Mouse (Mus musculus): Measurements from ENCODE around the gene Bcl6. TPM values are rescaled to one million over a fixed set of nuclear protein-coding genes. Genes with fewer than 3 reads are reported as not detected.

Gene Bcl6
- polyA plus RNA-seq, 1 experiment from 2014 or later, result 1.2 TPM

DNA sequence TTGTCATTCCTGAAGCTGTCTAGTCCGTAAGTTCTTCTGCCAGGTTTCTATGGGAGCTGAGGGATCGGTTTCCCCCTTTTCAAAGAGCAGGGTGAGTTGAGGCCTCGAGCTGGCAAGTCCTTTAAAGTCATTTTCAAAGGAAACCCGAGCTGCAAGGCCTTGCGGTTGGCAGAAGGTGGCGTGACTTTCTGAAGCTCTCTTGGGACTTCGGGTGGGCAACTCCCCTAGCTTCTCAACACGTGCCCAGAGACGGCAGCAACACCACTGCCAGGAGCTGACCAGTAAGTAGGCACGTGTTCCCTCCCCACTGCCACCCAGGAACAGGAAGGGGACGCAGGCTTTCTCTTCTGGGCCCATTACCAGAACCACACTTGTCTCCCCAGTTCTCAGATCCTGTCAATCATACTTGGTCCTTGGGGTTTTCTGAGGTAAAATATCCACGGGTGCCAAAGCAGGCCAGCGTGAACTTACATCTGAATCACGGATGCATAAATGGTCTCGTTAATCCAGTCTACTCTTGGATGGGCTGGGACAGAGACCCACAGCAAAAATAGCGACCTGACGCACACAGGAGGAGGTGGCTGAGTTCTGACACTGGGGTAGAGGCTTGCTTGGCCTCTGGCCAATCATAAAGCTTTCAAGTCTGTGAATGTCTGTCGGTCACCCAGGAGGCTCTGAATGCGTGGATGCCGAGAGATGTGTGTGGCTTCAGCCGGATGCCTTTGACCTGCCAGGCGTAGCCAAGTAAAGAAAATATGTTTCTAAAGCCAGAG, 24.6 kb downstream of the Bcl6 start:
- WGBS, result 66% methylated on average over 22 of the region's 22 CpGs
- no peaks in the 10 kb centered on the region for H3K27me3 ChIP-seq (ENCODE audit: insufficient read depth, low read length)

DNA sequence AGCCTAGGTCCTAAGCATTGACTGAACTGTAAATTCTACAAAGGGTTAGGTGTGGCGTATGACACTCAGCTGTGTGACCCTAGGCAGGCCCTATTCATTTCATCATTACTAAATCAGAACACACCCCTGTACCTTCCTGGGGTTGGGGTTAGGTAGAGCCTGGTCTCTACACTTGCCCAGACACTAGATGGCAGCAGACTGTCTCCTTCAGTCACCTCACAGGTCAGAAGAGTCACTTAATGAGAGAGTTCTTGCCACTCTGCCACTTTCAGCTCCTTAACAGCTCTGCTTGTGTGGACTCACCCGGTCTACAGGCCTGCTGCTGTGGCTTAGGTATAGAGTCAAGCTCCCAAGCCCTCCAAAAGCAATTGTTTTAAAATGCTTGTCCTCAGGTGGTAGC, 26.3 kb downstream of the Bcl6 start:
- DNase-seq (no peak), ATAC-seq (ENCODE audit: insufficient read depth) (no peak)
- TF ChIP-seq CTCF (IDR thresholded peaks at IDR 0.05; ENCODE audit: low read depth), result peak; percentile 40

More for the DNA sequence above, 24.6 kb downstream of the Bcl6 start:
- H3K9ac ChIP-seq, result no peak overlapping the region
- no peak overlapping the region for H3K4me3 ChIP-seq (ENCODE audit: low read depth, low read length)
- no peaks in the 10 kb centered on the region for H3K4me1 ChIP-seq (ENCODE audit: insufficient read depth)
- H3K27ac ChIP-seq (ENCODE audit: low read depth), result no peak overlapping the region
- no peak overlapping the region for H3K4me2 ChIP-seq
- ATAC-seq (ENCODE audit: insufficient read depth) (no peak), DNase-seq (no peak)
- H3K36me3 ChIP-seq (ENCODE audit: insufficient read depth), result peaks cover 9% of the 10 kb centered on the region
- no peaks in the 10 kb centered on the region; the same call in 1 of the 2 replicates for H3K9me3 ChIP-seq (ENCODE audit: low read depth, low read length)
- TF ChIP-seq CTCF (IDR thresholded peaks at IDR 0.05; ENCODE audit: low read depth), result no peak

DNA sequence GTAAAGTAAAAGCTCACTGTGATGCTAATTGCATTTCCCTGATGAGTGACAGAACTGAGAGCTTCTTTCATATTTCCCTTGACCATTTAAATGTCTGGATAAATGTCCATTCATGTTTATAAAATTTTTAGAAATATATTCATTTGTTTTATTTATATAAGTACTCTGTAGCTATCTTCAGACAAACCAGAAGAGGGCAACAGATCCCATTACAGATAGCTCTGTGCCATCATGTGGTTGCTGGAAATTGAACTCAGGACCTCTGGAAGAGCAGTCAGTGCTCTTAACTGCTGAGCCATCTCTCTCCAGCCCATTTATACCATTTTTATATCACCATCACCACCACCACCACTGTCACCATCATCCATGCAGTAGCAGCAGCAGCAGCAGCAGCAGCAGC, 29.7 kb downstream of the Bcl6 start:
- no peak overlapping the region for H3K4me3 ChIP-seq (ENCODE audit: low read depth, low read length)
- H3K27ac ChIP-seq (ENCODE audit: low read depth), result no peak overlapping the region
- no peaks in the 10 kb centered on the region for H3K27me3 ChIP-seq (ENCODE audit: insufficient read depth, low read length)
- no peak overlapping the region for H3K9ac ChIP-seq
- no peaks in the 10 kb centered on the region for H3K36me3 ChIP-seq (ENCODE audit: insufficient read depth)
- H3K4me2 ChIP-seq, result no peak overlapping the region
- H3K4me1 ChIP-seq (ENCODE audit: insufficient read depth), result no peaks in the 10 kb centered on the region
- TF ChIP-seq CTCF (IDR thresholded peaks at IDR 0.05; ENCODE audit: low read depth), result no peak
- ATAC-seq (ENCODE audit: insufficient read depth) (no peak), DNase-seq (no peak)
- no peaks in the 10 kb centered on the region for H3K9me3 ChIP-seq (ENCODE audit: low read depth, low read length)

More for the DNA sequence above, 26.3 kb downstream of the Bcl6 start:
- no peaks in the 10 kb centered on the region for H3K36me3 ChIP-seq (ENCODE audit: insufficient read depth)
- no peak overlapping the region for H3K27ac ChIP-seq (ENCODE audit: low read depth)
- no peak overlapping the region for H3K4me2 ChIP-seq
- no peaks in the 10 kb centered on the region for H3K4me1 ChIP-seq (ENCODE audit: insufficient read depth)
- H3K9ac ChIP-seq, result no peak overlapping the region
- H3K27me3 ChIP-seq (ENCODE audit: insufficient read depth, low read length), result no peaks in the 10 kb centered on the region
- H3K4me3 ChIP-seq (ENCODE audit: low read depth, low read length), result no peak overlapping the region
- no peaks in the 10 kb centered on the region for H3K9me3 ChIP-seq (ENCODE audit: low read depth, low read length)
- WGBS, result 75% methylated on average over 2 of the region's 2 CpGs

DNA sequence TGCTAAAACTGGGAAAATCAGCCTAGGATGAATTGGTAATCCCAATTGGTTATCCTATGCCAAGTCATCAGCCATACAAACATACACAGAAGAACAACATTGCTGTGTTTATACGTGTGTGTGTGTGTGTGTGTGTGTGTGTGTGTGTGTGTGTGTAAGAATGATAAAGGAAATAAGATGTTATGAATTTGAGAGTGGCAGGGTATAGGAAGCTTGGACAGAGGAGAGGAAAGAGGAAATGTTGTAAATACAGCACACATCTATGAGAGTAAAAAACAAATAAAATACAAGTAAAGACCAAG, 34.7 kb downstream of the Bcl6 start:
- 7% methylated on average over 1 of the region's 1 CpGs for WGBS

DNA sequence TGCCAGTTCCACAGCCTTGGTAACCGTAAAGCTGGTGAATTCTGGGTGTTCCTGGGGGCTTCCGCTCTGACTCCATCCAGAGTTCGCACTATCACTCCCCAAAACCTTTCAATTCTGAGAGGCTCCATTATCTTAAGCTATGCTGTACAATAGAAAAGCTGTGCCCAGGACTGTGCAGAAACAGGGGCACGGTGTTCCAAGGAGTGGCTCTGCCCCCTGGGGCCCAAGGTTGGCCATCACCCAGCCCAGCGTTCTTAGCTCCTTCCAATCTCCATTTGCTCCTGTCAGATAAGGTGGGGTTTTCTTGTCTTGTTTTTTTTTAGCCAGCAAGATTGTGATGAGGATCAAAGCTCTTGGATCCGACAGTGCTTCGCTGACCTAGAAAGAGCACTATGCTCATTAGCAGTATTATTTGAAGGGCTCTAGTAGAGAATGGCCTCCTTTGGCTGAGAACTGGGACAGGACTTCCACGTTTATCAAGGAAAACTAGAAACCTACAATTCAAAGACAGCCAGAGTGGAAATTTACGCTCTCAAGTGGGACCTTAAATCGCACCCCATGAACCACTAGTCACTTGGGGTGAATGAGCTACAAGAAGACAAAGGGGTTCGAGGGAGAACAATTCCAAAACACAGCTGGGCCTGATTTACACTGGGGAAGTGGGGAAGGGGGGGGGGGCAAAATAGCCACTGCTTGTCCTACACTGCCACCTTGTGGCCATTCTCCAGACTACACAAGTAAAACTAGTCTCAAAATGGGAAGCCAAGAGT, 35.3 kb downstream of the Bcl6 start:
- Histone ChIP-seq H3K4me1 (ENCODE audit: insufficient read depth) (no peaks in the 10 kb centered on the region), H3K27me3 (ENCODE audit: insufficient read depth, low read length) (no peaks in the 10 kb centered on the region), H3K4me3 (ENCODE audit: low read depth, low read length) (no peak overlapping the region), H3K9me3 (ENCODE audit: low read depth, low read length) (no peaks in the 10 kb centered on the region), H3K4me2 (no peak overlapping the region), H3K36me3 (ENCODE audit: insufficient read depth) (no peaks in the 10 kb centered on the region), H3K27ac (ENCODE audit: low read depth) (no peak overlapping the region), H3K9ac (no peak overlapping the region)
- ATAC-seq (ENCODE audit: insufficient read depth), result peak; percentile 49; the same call in 1 of the 2 replicates
- TF ChIP-seq CTCF (IDR thresholded peaks at IDR 0.05; ENCODE audit: low read depth), result peak; percentile 83
- WGBS, result 42% methylated on average over 11 of the region's 11 CpGs
- peak; percentile 85 for DNase-seq

More for the DNA sequence above, 34.7 kb downstream of the Bcl6 start:
- Histone ChIP-seq H3K4me2 (no peak overlapping the region), H3K9me3 (ENCODE audit: low read depth, low read length) (no peaks in the 10 kb centered on the region), H3K9ac (no peak overlapping the region), H3K4me3 (ENCODE audit: low read depth, low read length) (no peak overlapping the region), H3K4me1 (ENCODE audit: insufficient read depth) (no peaks in the 10 kb centered on the region), H3K27me3 (ENCODE audit: insufficient read depth, low read length) (no peaks in the 10 kb centered on the region), H3K27ac (ENCODE audit: low read depth) (no peak overlapping the region), H3K36me3 (ENCODE audit: insufficient read depth) (no peaks in the 10 kb centered on the region)
- DNase-seq (no peak), ATAC-seq (ENCODE audit: insufficient read depth) (peak; percentile 35; the same call in 1 of the 2 replicates)
- TF ChIP-seq CTCF (IDR thresholded peaks at IDR 0.05; ENCODE audit: low read depth), result no peak

DNA sequence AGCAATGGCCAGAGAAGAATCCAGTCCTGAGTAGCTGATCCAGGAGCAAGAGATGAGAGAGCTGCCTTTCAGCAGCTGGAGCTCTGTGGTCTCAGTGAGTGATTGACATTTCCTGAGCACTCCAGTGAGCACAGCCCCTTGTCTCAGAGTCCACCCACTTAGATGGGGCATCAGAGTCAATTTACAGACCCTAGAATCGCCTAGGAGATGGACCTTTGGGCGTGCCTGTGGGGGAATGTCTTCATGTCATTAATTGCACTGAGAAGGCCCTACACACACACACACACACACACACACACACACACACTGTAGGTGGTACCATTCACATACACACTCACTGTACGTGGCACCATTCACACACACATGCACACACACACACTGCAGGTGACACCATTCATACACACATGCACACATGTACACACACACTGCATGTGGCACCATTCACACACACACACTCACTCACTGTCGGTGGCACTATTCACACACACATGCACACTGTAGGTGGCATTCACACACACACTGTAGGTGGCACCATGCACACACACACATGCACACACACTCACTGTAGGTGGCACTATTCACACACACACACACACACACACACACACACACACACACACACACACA, 36.4 kb downstream of the Bcl6 start:
- Histone ChIP-seq H3K4me1 (ENCODE audit: insufficient read depth) (no peaks in the 10 kb centered on the region), H3K9ac (no peak overlapping the region), H3K9me3 (ENCODE audit: low read depth, low read length) (no peaks in the 10 kb centered on the region), H3K4me2 (no peak overlapping the region), H3K36me3 (ENCODE audit: insufficient read depth) (no peaks in the 10 kb centered on the region), H3K27me3 (ENCODE audit: insufficient read depth, low read length) (no peaks in the 10 kb centered on the region), H3K27ac (ENCODE audit: low read depth) (no peak overlapping the region), H3K4me3 (ENCODE audit: low read depth, low read length) (no peak overlapping the region)
- ATAC-seq (ENCODE audit: insufficient read depth) (no peak), DNase-seq (no peak)
- TF ChIP-seq CTCF (IDR thresholded peaks at IDR 0.05; ENCODE audit: low read depth), result no peak
- WGBS, result 73% methylated on average over 4 of the region's 4 CpGs

DNA sequence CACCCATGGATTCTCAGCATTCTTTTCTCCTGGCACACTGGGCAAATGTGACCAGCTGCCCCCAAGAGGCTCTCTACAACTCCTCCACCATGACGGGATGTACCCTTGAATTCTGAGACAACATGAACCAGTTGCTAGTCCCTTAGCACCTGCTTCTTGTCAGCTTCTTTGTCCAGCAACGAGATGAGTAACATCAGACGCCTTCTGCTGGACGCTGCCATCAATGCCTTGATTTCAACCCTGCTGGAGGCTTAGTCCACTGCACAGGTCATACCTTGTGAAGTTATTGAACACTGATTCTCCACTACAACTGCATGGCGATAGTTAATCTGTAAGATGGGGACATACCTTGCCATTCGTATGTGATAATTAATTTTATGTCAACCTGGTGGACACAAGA, 41.0 kb downstream of the Bcl6 start:
- H3K4me1 ChIP-seq (ENCODE audit: insufficient read depth), result no peaks in the 10 kb centered on the region
- H3K9me3 ChIP-seq (ENCODE audit: low read depth, low read length), result no peaks in the 10 kb centered on the region
- no peak overlapping the region for H3K9ac ChIP-seq
- H3K4me3 ChIP-seq (ENCODE audit: low read depth, low read length), result no peak overlapping the region
- H3K4me2 ChIP-seq, result no peak overlapping the region
- H3K27ac ChIP-seq (ENCODE audit: low read depth), result no peak overlapping the region
- no peak for ATAC-seq (ENCODE audit: insufficient read depth)
- no peak for TF ChIP-seq CTCF (IDR thresholded peaks at IDR 0.05; ENCODE audit: low read depth)
- no peaks in the 10 kb centered on the region for H3K36me3 ChIP-seq (ENCODE audit: insufficient read depth)
- H3K27me3 ChIP-seq (ENCODE audit: insufficient read depth, low read length), result no peaks in the 10 kb centered on the region
- no peak for DNase-seq
- 83% methylated on average over 6 of the region's 6 CpGs for WGBS

All from lung, embryonic 14.5 days (tissue).